Mouse (Mus musculus) CH12.LX (cell line): ENCODE measurements around the gene Galnt5. TPM values are rescaled to one million over a fixed set of nuclear protein-coding genes. Genes with fewer than 3 reads are reported as not detected.

Experiments
- DNase-seq: peaks from one replicate; pipeline ENCODE4 v3.0.0-alpha.2; 2013; ENCODE audit errors: extremely low read depth
- H3K27ac ChIP-seq: 2 replicates; pipeline ENCODE4 v1.5.1; 2012; ENCODE audit warnings: low read depth, mild to moderate bottlenecking, control low read depth, moderate library complexity; ENCODE audit not compliant: insufficient read depth
- H3K27me3 ChIP-seq: replicated peaks from 2 replicates; pipeline ENCODE3; 2012; ENCODE audit warnings: inconsistent platforms
- H3K36me3 ChIP-seq, 2 experiments: replicated peaks in 1 of 2; 2 replicates each; pipeline versions ENCODE3 to v1.6.1; 2012; ENCODE audit warnings: inconsistent platforms in 1 of 2, low read length in 1 of 2, mild to moderate bottlenecking in 1 of 2, mixed read lengths in 1 of 2, moderate library complexity in 1 of 2; ENCODE audit not compliant: control insufficient read depth in 1 of 2, insufficient read depth in 1 of 2
- H3K4me1 ChIP-seq, 2 experiments: 2 replicates each; pipeline ENCODE4 v1.6.1; 2012; ENCODE audit warnings: inconsistent platforms in 1 of 2, moderate library complexity in 1 of 2; ENCODE audit not compliant: insufficient read depth in 2 of 2, control insufficient read depth in 1 of 2
- H3K4me2 ChIP-seq: 2 replicates; pipeline ENCODE4 v1.6.1; 2012; ENCODE audit warnings: low read depth, mild to moderate bottlenecking, control low read depth; ENCODE audit not compliant: poor library complexity, insufficient read depth, severe bottlenecking
- H3K4me3 ChIP-seq, 3 experiments: fragments of 150-350 bp in 1 of 3; sonication (generic) in 1 of 3; replicated peaks in 1 of 3; 2 replicates each; pipeline versions ENCODE3 to v1.5.1; 2011 to 2012; ENCODE audit warnings: low read depth in 2 of 3, low read length in 2 of 3, mild to moderate bottlenecking in 2 of 3, moderate library complexity in 2 of 3, control low read depth in 1 of 3, improper control_type of control experiment in 1 of 3, inconsistent platforms in 1 of 3, mixed read lengths in 1 of 3; ENCODE audit not compliant: poor library complexity in 1 of 3
- H3K79me2 ChIP-seq: replicated peaks from 2 replicates; pipeline ENCODE4 v1.6.1; 2012; ENCODE audit warnings: mild to moderate bottlenecking, moderate library complexity; ENCODE audit not compliant: control insufficient read depth, poor library complexity, insufficient read depth, severe bottlenecking; ENCODE audit errors: extremely low read depth
- H3K9ac ChIP-seq: 2 replicates; pipeline ENCODE4 v1.6.1; 2012; ENCODE audit warnings: low read depth, mild to moderate bottlenecking, control low read depth, moderate library complexity; ENCODE audit not compliant: insufficient read depth
- H3K9me3 ChIP-seq: replicated peaks from 2 replicates; pipeline ENCODE3; 2012; ENCODE audit warnings: low read length, inconsistent platforms, mixed read lengths
- TBP ChIP-seq: conservative IDR thresholded peaks from 2 replicates; pipeline ENCODE4 v1.6.1; 2011; ENCODE audit warnings: low read depth, low read length, improper control_type of control experiment
- dilution Hi-C: fragments of 300-500 bp; cut with MboI; formaldehyde crosslinking; loops from 2 replicates; pipeline ENCODE4 v1.14.3; 2020; ENCODE audit warnings: low sequenced_read_pairs; ENCODE audit not compliant: extremely low pct_unique_long_range_greater_than_20kb, extremely low pct_ligation_motif_present
- in situ Hi-C: fragments of 300-500 bp; cut with MboI; formaldehyde crosslinking; loops from 3 replicates; pipeline ENCODE4 v1.14.3; 2019; ENCODE audit warnings: low sequenced_read_pairs, low pct_ligation_motif_present, low pct_unique_long_range_greater_than_20kb, mixed read lengths
- polyA plus RNA-seq: library from polyadenylated mRNA; unstranded; fragments of >175 nt; gene quantifications from 2 replicates; pipeline ENCODE4 v1.2.1, GENCODE M21; 2012; ENCODE audit warnings: low read depth; ENCODE audit not compliant: insufficient read length
- total RNA-seq, 2 experiments: library from RNA; depleted of rRNA; stranded (reverse); fragments of 300-350 nt in 1 of 2; fragments of >200 nt in 1 of 2; gene quantifications; 2 replicates each; pipeline ENCODE4 v1.2.3; 2012 to 2014

The Galnt5 gene
- total and polyA plus RNA-seq, 3 experiments, result not detected

- H3K9me3 ChIP-seq, result no peaks in the 10 kb centered on the region
- TF ChIP-seq TBP, result no peak
- TF ChIP-seq, all 38 proteins: peak for 0
- Histone ChIP-seq H3K27ac (no peak overlapping the region), H3K4me2 (no peak overlapping the region), H3K27me3 (no peaks in the 10 kb centered on the region), H3K4me3 (no peak overlapping the region), H3K79me2 (no peaks in the 10 kb centered on the region), H3K9ac (no peak overlapping the region), H3K4me1 (peaks cover 0 to 9% of the 10 kb centered on the region in 2 experiments; a peak in 2 of 4 replicates), H3K36me3 (no peaks in the 10 kb centered on the region)
- in situ Hi-C loops, result no loop called here
- dilution Hi-C loops, result no loop called here
- no peak for DNase-seq
Measured at GRCm38 (mm10) chr2:58094818-58095217, 97.1 kb downstream of the Galnt5 start.

Other genes with a start within 250 kb of the Galnt5 start
- 0.04 and 0.17 TPM in 2 replicates for gene Ermn, start 55.0 kb downstream of the Galnt5 start, total RNA-seq (2012; rRNA removed)
- gene Ermn, start 55.0 kb downstream of the Galnt5 start, total RNA-seq (2014; rRNA removed), result 0.23 and 0.26 TPM in 2 replicates
- not detected in 2 replicates for gene Ermn, start 55.0 kb downstream of the Galnt5 start, polyA plus RNA-seq
- gene Cytip, start 197.6 kb downstream of the Galnt5 start, total RNA-seq (2012; rRNA removed), result 61.3 TPM in 2 replicates
- 55.9 and 73.4 TPM in 2 replicates for gene Cytip, start 197.6 kb downstream of the Galnt5 start, total RNA-seq (2014; rRNA removed)
- 40.2 and 43.1 TPM in 2 replicates for gene Cytip, start 197.6 kb downstream of the Galnt5 start, polyA plus RNA-seq